Mouse (Mus musculus): ENCODE data around the gene Kazn. TPM values are rescaled to one million over a fixed set of nuclear protein-coding genes. Genes with fewer than 3 reads are reported as not detected.

Gene Kazn
- polyA plus RNA-seq, 1 experiment from 2014 or later, result 6.1 TPM

GRCm38 (mm10) chr4:142059113-142059840 is 179.9 kb downstream of the Kazn start:
- no peak for DNase-seq (ENCODE audit: low read depth, low spot score)
- TF ChIP-seq CTCF (IDR thresholded peaks at IDR 0.05), result no peak
- in situ Hi-C loops (cut with MboI; ENCODE audit: low pct_unique_long_range_greater_than_20kb), result no loop called here
- ChIA-PET POLR2A (no interaction called here), CTCF (interaction anchor here (1.3 kb wide), 1 partner anchor 9 kb away, joined by 3 read pairs; no protein-coding TSS in a partner anchor)
- no peaks in the 10 kb centered on the region for H3K27me3 ChIP-seq
- ATAC-seq, result no peak

- TF ChIP-seq CTCF (IDR thresholded peaks at IDR 0.05), result no peak
- CTCF ChIA-PET, result no interaction called here
- ATAC-seq (no peak), DNase-seq (ENCODE audit: low read depth, low spot score) (no peak)
- in situ Hi-C loops (cut with MboI; ENCODE audit: low pct_unique_long_range_greater_than_20kb), result no loop called here
- POLR2A ChIA-PET, result no interaction called here
- no peaks in the 10 kb centered on the region for H3K27me3 ChIP-seq
Measured at GRCm38 (mm10) chr4:142057529-142058216, 181.5 kb downstream of the Kazn start.

- ChIA-PET POLR2A (no interaction called here), CTCF (no interaction called here)
- in situ Hi-C loops (cut with MboI; ENCODE audit: low pct_unique_long_range_greater_than_20kb), result no loop called here
- DNase-seq (ENCODE audit: low read depth, low spot score), result no peak
- no peak for TF ChIP-seq CTCF (IDR thresholded peaks at IDR 0.05)
- no peaks in the 10 kb centered on the region for H3K27me3 ChIP-seq
- no peak for ATAC-seq
Measured at GRCm38 (mm10) chr4:142055600-142055999, 183.6 kb downstream of the Kazn start.

- no peaks in the 10 kb centered on the region for H3K27me3 ChIP-seq
- ChIA-PET CTCF (no interaction called here), POLR2A (no interaction called here)
- in situ Hi-C loops (cut with MboI; ENCODE audit: low pct_unique_long_range_greater_than_20kb), result no loop called here
- DNase-seq (ENCODE audit: low read depth, low spot score) (no peak), ATAC-seq (no peak)
- no peak for TF ChIP-seq CTCF (IDR thresholded peaks at IDR 0.05)
Measured at GRCm38 (mm10) chr4:142054580-142054979, 184.6 kb downstream of the Kazn start.

DNA sequence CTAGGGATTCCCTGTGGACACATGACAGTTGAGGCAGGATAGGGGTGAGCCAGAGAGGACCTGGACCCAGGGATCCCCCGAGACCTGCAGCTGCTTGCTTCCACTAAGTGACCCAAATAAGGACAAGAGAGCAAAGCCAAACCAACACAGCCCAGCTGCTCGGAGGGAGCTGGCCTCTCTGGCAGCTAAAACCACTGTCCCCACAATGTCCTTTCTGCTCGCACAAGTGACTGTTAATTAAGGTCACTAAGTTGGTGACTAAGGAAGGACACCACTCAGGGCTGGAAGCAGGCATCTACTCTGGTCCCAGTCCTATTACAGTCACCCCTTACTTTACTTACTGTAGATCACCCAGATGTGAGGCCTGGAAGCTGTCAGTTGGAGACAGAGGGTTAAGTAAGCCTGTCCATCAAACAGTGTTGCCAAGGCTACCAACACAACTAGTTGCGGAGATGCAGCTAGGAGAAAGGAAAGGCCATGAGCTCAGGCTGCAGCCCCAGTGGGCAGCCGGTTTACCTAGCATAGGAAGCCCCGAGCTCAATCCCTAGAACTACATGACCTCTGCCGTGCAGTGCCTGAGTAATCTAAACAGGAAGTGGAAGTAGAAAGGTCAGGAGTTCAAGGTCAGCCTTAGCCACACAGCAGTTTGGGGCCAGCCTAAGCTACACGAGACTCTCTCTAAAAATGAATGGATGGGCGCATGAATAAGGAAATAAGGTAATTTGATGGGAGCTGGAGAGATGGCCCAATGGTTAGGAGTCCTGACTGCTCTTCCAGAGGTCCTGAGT is 185.3 kb downstream of the Kazn start:
- ATAC-seq, result no peak
- in situ Hi-C loops (cut with MboI; ENCODE audit: low pct_unique_long_range_greater_than_20kb), result no loop called here
- ChIA-PET CTCF (no interaction called here), POLR2A (no interaction called here)
- H3K27me3 ChIP-seq, result no peaks in the 10 kb centered on the region
- no peak for TF ChIP-seq CTCF (IDR thresholded peaks at IDR 0.05)
- DNase-seq (ENCODE audit: low read depth, low spot score), result no peak

- CTCF ChIA-PET, result no interaction called here
- in situ Hi-C loops (cut with MboI; ENCODE audit: low pct_unique_long_range_greater_than_20kb), result no loop called here
- ATAC-seq, result no peak
- DNase-seq (ENCODE audit: low read depth, low spot score), result no peak
- no peak for TF ChIP-seq CTCF (IDR thresholded peaks at IDR 0.05)
- POLR2A ChIA-PET, result no interaction called here
- H3K27me3 ChIP-seq, result no peaks in the 10 kb centered on the region
Measured at GRCm38 (mm10) chr4:142053261-142053660, 185.9 kb downstream of the Kazn start.

DNA sequence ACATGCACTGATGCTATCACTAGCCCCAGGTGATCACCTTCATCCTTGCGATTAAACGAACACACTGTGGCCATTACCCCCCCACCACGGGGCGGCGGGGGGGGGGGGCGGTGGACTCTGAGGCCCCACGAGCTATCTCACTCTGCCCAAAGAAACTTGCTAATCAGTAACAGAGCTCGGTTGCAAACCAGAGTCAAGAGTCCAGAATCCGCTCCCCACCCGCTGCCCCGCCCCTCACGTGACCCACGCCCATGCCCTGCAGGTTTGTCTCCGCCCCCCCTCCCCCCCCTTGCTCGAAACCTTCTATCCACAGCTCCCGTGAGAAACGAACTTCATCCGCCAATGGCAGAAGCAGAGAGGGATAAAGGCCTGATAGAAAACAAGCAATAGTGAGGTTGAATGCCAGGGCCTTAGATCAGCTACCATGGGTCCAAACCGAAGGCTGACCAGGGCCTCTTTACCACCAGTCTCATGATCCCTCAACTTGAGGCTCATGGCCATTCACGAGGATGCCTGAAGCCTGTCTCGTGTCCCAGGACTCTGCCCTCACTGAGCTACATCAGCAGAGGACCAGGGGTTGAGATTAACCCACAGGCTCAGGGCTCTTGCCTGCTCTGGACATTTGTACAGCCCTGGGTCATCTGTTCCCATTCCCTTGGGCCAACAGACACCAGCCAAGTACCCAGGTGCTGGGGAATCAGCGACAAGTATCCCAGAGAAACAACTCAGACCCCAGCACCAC is 186.6 kb downstream of the Kazn start:
- in situ Hi-C loops (cut with MboI; ENCODE audit: low pct_unique_long_range_greater_than_20kb), result no loop called here
- POLR2A ChIA-PET, result no interaction called here
- no peak for ATAC-seq
- DNase-seq (ENCODE audit: low read depth, low spot score), result no peak
- no peak for TF ChIP-seq CTCF (IDR thresholded peaks at IDR 0.05)
- H3K27me3 ChIP-seq, result no peaks in the 10 kb centered on the region
- CTCF ChIA-PET, result no interaction called here

Other genes with a start within 250 kb of the Kazn start
- 0.41 TPM for gene Fhad1, start 224.3 kb downstream of the Kazn start, polyA plus RNA-seq (2021)
- gene Tmem51, start 155.1 kb downstream of the Kazn start, polyA plus RNA-seq (2021), result 10.3 TPM